Mouse (Mus musculus) olfactory bulb, adult 2 months (tissue): ENCODE results near the gene Gng11.

Experiments used
- CTCF ChIP-seq: fragments of 200-500 bp; IDR thresholded peaks from 2 replicates; pipeline ENCODE4 v1.5.1; 2012; ENCODE audit warnings: low read depth, mild to moderate bottlenecking, low read length, moderate library complexity; ENCODE audit not compliant: insufficient read depth
- POLR2A ChIP-seq: fragments of 200-500 bp; IDR thresholded peaks from 2 replicates; pipeline ENCODE4 v1.6.1; 2012; ENCODE audit warnings: mild to moderate bottlenecking, low read depth, low read length, moderate library complexity; ENCODE audit not compliant: insufficient read depth

- TF ChIP-seq POLR2A (no peak), CTCF (no peak)
These were observed 259 bp upstream of the Gng11 start for GRCm38 (mm10) chr6:4003445-4003844.
